Mouse (Mus musculus): Measurements from ENCODE around the gene Samd4b. TPM values are rescaled to one million over a fixed set of nuclear protein-coding genes. Genes with fewer than 3 reads are reported as not detected.

The Samd4b gene
- polyA plus RNA-seq, 1 experiment from 2014 or later: 3.5 TPM

- Histone ChIP-seq H3K9me3 (ENCODE audit: low read length) (no peaks in the 10 kb centered on the region), H3K4me2 (ENCODE audit: low read depth, low read length) (peak overlapping the region; percentile 80), H3K4me3 (ENCODE audit: low read depth, low read length) (peak overlapping the region; percentile 48), H3K4me1 (ENCODE audit: insufficient read depth) (peaks cover 72% of the 10 kb centered on the region), H3K9ac (replicated peaks) (peak overlapping the region; percentile 77), H3K27me3 (ENCODE audit: insufficient read depth, low read length) (no peaks in the 10 kb centered on the region), H3K27ac (ENCODE audit: low read depth) (peak overlapping the region; percentile 100), H3K36me3 (replicated peaks; ENCODE audit: insufficient read depth, low read length) (peaks cover 14% of the 10 kb centered on the region)
- DNase-seq: peak; percentile 91
- 3% methylated on average over 30 of the region's 30 CpGs for WGBS (ENCODE audit: insufficient replicate concordance)
- TF ChIP-seq CTCF (IDR thresholded peaks at IDR 0.05; ENCODE audit: low read depth) (no peak), EP300 (IDR thresholded peaks at IDR 0.05; ENCODE audit: low read depth) (peak; percentile 93)
- peak; percentile 24 for ATAC-seq
Observed at GRCm38 (mm10) chr7:28381017-28381790, 216.7 kb downstream of the Samd4b start.

GRCm38 (mm10) chr7:28380237-28381016, 217.5 kb downstream of the Samd4b start, which contains the start of gene Zfp36:
TSS of gene Zfp36 (minus strand) at chr7:28380253.
- H3K27me3 ChIP-seq (ENCODE audit: insufficient read depth, low read length): no peaks in the 10 kb centered on the region
- WGBS (ENCODE audit: insufficient replicate concordance): 30% methylated on average over 17 of the region's 17 CpGs
- H3K9me3 ChIP-seq (ENCODE audit: low read length): no peaks in the 10 kb centered on the region
- H3K9ac ChIP-seq (replicated peaks): peak within 1 kb of the TSS; percentile 90
- peaks cover 70% of the 10 kb centered on the region for H3K4me1 ChIP-seq (ENCODE audit: insufficient read depth)
- peak within 1 kb of the TSS; percentile 69 for H3K4me3 ChIP-seq (ENCODE audit: low read depth, low read length)
- ATAC-seq: no peak
- H3K36me3 ChIP-seq (replicated peaks; ENCODE audit: insufficient read depth, low read length): peaks cover 14% of the 10 kb centered on the region
- peak within 1 kb of the TSS; percentile 100 for H3K27ac ChIP-seq (ENCODE audit: low read depth)
- peak within 1 kb of the TSS; percentile 80 for H3K4me2 ChIP-seq (ENCODE audit: low read depth, low read length)
- no peak for DNase-seq
- TF ChIP-seq EP300 (IDR thresholded peaks at IDR 0.05; ENCODE audit: low read depth) (no peak), CTCF (IDR thresholded peaks at IDR 0.05; ENCODE audit: low read depth) (no peak)

GRCm38 (mm10) chr7:28378769-28379651, 218.9 kb downstream of the Samd4b start:
- 1% methylated on average over 53 of the region's 53 CpGs for WGBS (ENCODE audit: insufficient replicate concordance)
- Histone ChIP-seq H3K36me3 (replicated peaks; ENCODE audit: insufficient read depth, low read length) (peaks cover 14% of the 10 kb centered on the region), H3K27me3 (ENCODE audit: insufficient read depth, low read length) (no peaks in the 10 kb centered on the region), H3K4me3 (ENCODE audit: low read depth, low read length) (peak overlapping the region; percentile 69), H3K9ac (replicated peaks) (peak overlapping the region; percentile 90), H3K4me1 (ENCODE audit: insufficient read depth) (peaks cover 69% of the 10 kb centered on the region), H3K4me2 (ENCODE audit: low read depth, low read length) (peak overlapping the region; percentile 80), H3K27ac (ENCODE audit: low read depth) (peak overlapping the region; percentile 100), H3K9me3 (ENCODE audit: low read length) (no peaks in the 10 kb centered on the region)
- peak; percentile 44 for ATAC-seq
- TF ChIP-seq CTCF (IDR thresholded peaks at IDR 0.05; ENCODE audit: low read depth) (0 out of 2 replicates have a peak, but pooled peaks have one; percentile 11), EP300 (IDR thresholded peaks at IDR 0.05; ENCODE audit: low read depth) (peak; percentile 84)
- peak; percentile 97 for DNase-seq

GRCm38 (mm10) chr7:28378066-28378690, 219.8 kb downstream of the Samd4b start:
- TF ChIP-seq CTCF (IDR thresholded peaks at IDR 0.05; ENCODE audit: low read depth): no peak
- TF ChIP-seq EP300 (IDR thresholded peaks at IDR 0.05; ENCODE audit: low read depth): no peak
- H3K36me3 ChIP-seq (replicated peaks; ENCODE audit: insufficient read depth, low read length): peaks cover 14% of the 10 kb centered on the region
- H3K27ac ChIP-seq (ENCODE audit: low read depth): peak overlapping the region; percentile 100
- 16% methylated on average over 32 of the region's 32 CpGs for WGBS (ENCODE audit: insufficient replicate concordance)
- ATAC-seq: no peak
- H3K9me3 ChIP-seq (ENCODE audit: low read length): no peaks in the 10 kb centered on the region
- H3K4me2 ChIP-seq (ENCODE audit: low read depth, low read length): peak overlapping the region; percentile 80
- H3K9ac ChIP-seq (replicated peaks): peak overlapping the region; percentile 90
- H3K27me3 ChIP-seq (ENCODE audit: insufficient read depth, low read length): no peaks in the 10 kb centered on the region
- H3K4me3 ChIP-seq (ENCODE audit: low read depth, low read length): peak overlapping the region; percentile 69
- peaks cover 65% of the 10 kb centered on the region for H3K4me1 ChIP-seq (ENCODE audit: insufficient read depth)
- peak; percentile 75 for DNase-seq

GRCm38 (mm10) chr7:28377190-28378065, 220.5 kb downstream of the Samd4b start:
- Histone ChIP-seq H3K9me3 (ENCODE audit: low read length) (no peaks in the 10 kb centered on the region), H3K4me2 (ENCODE audit: low read depth, low read length) (peak overlapping the region; percentile 80), H3K36me3 (replicated peaks; ENCODE audit: insufficient read depth, low read length) (peaks cover 14% of the 10 kb centered on the region), H3K9ac (replicated peaks) (peak overlapping the region; percentile 90), H3K27me3 (ENCODE audit: insufficient read depth, low read length) (no peaks in the 10 kb centered on the region), H3K4me3 (ENCODE audit: low read depth, low read length) (peak overlapping the region; percentile 69), H3K27ac (ENCODE audit: low read depth) (peak overlapping the region; percentile 100), H3K4me1 (ENCODE audit: insufficient read depth) (peaks cover 58% of the 10 kb centered on the region)
- DNase-seq: peak; percentile 39
- TF ChIP-seq EP300 (IDR thresholded peaks at IDR 0.05; ENCODE audit: low read depth) (no peak), CTCF (IDR thresholded peaks at IDR 0.05; ENCODE audit: low read depth) (peak; percentile 17; the same call in 1 of the 2 replicates)
- 45% methylated on average over 18 of the region's 18 CpGs for WGBS (ENCODE audit: insufficient replicate concordance)
- ATAC-seq: no peak
